Mouse (Mus musculus): Measurements from ENCODE around the gene Gm20219.

Gene Gm20219

GRCm38 (mm10) chr17:56554122-56554551 lies at the start of gene Gm20219:
Gene Gm20219, minus strand, starts transcription at chr17:56554387.
- peak; percentile 77 for DNase-seq

GRCm38 (mm10) chr17:56604070-56604380 lies 49.8 kb upstream of the Gm20219 start:
- no peak for DNase-seq

GRCm38 (mm10) chr17:56603186-56604069 lies 49.2 kb upstream of the Gm20219 start:
- DNase-seq = no peak

DNA sequence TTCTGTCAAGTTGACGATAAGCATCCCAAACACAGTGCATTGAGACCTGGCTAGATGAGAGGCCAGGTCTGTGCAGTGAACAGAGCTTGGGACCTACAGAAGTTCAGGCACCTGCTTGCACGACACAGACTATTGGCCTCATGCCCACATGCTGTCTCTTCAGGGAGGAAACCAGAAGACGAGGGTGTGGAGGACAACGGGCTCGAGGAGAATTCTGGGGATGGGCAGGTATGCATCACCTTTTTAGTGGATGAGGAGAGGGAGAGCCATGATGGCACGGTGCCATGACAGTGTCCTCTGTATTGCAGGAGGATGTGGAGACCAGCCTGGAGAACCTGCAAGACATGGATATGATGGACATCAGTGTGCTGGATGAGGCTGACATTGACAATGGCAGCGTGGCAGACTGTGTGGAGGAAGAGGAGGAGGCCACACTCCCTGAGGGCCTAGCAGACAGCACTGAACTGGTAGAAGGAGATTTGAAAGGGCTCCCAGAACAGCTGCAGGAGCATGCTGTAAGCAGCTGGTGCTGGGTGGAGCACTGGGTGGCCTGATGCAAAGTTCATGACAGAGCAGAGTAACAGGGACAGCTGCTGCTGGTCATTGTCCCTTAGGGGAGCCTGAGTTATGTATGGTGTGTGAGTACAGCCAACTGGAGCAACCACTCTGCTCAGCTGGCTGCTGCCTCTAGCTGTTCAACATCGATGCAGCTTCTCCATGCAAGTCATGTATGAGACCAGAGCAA lies 39.5 kb upstream of the Gm20219 start:
- DNase-seq = no peak

- DNase-seq = no peak
Measured at GRCm38 (mm10) chr17:56592553-56592952, 38.4 kb upstream of the Gm20219 start.

- DNase-seq = no peak
Measured at GRCm38 (mm10) chr17:56588921-56589320, 34.7 kb upstream of the Gm20219 start.

DNA sequence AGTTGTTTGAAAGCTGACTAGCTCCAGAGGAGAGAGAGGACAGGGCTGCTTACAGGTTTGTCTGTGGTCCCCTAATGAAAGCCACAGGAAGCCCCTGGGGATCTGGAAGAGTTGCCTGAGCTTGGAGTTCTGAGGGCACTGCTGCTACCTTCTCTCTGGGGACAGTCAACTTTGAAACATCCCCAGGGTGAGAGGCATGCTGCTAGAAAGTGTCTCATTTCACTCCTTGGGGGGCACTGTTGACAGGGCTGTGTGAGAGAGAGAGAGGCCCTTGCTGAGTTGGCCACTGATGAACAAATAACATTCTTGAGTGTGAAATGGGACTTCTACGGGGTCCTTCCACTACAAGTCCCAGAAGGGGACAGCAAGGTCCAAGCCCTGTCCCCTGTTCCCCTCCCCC lies 33.6 kb upstream of the Gm20219 start:
- no peak for DNase-seq

- peak; percentile 45 for DNase-seq
Measured at GRCm38 (mm10) chr17:56585171-56585821, 31.1 kb upstream of the Gm20219 start.

DNA sequence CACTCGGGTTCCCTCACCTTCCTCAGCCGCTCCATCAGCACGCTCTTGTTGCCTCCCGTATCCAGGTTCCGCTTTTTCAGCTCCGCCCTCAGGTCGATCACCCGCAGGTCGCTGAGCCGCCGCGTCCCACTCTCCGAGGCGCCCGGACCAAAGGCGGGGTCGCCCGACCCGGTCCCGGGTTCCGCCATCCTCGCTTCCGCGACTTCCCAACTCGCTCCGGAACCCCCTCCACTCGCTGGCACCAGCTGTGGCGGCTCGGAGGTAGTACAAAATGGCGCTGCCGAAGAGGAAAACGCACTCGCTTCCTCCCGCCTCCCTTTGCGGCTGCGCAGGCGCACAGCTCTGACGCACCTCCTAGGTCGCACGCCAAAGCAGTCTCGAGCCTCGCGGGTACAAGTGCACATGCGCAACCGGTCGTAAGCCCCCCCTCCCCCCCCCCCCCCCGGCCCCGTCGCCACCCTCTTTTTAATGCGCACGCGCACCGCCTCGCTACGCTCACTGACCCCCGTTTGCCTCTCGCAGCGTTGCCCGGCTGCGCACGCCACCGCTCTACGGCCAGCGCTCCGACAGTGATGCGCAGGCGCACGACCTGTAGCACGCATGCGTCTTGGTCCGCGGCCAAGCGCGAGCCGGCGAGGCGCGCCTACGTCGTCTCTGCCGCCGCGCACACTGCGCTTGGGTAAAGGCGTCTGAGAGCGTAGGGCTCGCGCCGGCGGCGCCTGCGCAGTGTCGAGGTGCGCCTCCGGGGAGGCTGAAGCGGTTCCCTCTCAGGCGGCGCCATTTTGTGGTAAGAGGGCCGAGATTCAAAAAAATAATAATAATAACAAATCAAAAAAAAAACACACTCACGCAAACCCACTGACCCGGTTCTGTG lies 30.3 kb upstream of the Gm20219 start, which contains the start of the genes Safb2 and Safb:
Safb2 (minus strand) TSS at position 329 of the 874 bp plus-strand sequence.
Safb (plus strand) TSS at position 569 of the 874 bp plus-strand sequence.
- peak; percentile 97 for DNase-seq

DNA sequence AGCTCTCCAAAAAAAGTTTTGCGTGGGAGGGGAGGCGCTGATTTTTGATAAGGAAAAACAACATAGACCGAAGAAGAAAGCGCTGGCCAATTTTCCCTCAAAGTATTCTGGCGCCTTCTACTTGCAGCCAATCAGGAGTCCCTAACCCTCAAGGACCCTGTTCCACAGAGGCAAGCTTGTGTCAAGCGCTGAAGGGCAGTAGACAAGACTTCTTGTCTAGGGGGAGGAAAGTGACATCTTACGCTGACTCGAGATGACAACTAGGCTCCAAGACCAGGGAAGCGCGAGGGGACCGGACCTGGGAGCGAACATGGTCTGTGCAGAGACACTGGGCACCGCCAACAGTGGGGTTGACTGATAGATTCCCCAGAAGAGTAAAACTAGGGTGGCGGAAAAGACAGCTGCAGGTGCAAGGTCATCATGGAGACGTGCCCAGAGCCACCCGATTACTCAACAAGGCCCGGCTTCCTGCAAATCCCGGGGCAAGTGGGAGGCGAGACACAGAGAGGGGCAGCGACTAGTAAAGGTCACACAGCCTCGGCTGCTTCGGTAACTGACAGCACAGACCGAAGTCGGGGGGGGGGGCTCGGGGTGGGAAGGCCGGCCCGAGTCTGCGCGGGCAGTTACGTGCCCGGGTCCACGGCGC lies 29.5 kb upstream of the Gm20219 start:
- peak; percentile 57 for DNase-seq

DNA sequence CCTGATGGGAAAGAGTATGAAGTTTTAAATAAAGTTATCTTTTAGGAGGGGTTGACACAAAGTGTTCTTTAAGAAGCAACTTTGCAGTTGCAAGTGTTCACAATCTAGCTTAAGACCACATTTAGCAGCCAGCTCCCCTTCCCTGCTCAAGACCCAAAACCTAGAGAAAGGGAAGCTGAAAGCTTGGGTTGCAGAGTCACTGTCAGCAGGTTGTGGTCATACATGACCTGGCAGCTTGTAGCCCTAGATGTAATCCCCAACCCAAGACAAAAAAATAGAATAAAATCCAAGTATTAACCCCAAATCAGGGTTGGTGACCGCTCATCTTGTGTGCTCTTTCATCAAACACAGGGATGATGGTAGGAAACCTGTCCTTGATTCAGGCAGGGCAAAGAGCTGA lies 28.9 kb upstream of the Gm20219 start:
- DNase-seq = no peak

GRCm38 (mm10) chr17:56572939-56573338 lies 18.8 kb upstream of the Gm20219 start:
- DNase-seq = no peak

DNA sequence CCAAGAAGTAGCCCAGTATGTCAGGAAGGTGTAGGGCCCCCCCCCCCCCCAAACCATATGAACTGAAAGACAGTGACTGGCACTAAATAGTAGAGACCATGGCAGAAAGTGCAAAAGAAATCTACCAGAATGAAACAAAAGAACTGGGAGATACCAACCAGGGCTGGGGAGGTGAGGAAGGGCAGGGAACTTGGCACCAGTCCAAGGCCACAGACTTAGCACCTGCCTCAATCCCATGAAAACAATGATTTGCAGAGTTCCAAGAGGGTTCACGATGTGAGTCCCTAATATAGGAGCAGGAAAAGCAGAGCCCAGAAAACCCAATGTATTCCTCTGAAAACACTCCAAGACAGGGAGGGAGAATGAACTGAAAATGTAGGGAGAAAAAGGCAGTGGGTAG lies 18.0 kb upstream of the Gm20219 start:
- DNase-seq = no peak

DNA sequence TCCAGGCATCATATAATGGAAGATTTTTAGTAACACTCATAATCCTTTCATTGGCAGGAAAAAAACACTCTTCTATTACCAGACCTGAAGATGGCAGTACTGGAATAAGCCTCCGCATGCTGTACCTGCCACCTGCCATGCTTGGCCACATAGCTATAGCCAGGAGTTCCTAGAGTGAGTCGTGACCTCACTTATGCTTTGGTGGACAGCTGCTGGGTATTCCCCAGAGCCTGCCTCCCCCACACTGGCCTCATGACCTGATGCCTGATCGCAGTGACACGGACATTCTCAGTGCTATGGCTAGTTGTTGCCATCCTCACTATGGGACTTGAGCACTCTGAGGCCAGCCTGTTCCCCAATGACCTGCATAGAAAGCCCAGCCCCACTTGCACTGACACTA lies 16.1 kb upstream of the Gm20219 start:
- no peak for DNase-seq

- DNase-seq = no peak
Measured at GRCm38 (mm10) chr17:56567370-56567769, 13.2 kb upstream of the Gm20219 start.

- no peak for DNase-seq
Measured at GRCm38 (mm10) chr17:56566918-56567317, 12.7 kb upstream of the Gm20219 start.

GRCm38 (mm10) chr17:56566293-56566692 lies 12.1 kb upstream of the Gm20219 start:
- no peak for DNase-seq

GRCm38 (mm10) chr17:56561866-56562265 lies 7.7 kb upstream of the Gm20219 start:
- DNase-seq = no peak

GRCm38 (mm10) chr17:56560131-56560530 lies 5.9 kb upstream of the Gm20219 start:
- peak; percentile 33 for DNase-seq

GRCm38 (mm10) chr17:56559386-56559785 lies 5.2 kb upstream of the Gm20219 start:
- DNase-seq = peak; percentile 52

- DNase-seq = peak; percentile 72
Measured at GRCm38 (mm10) chr17:56558448-56558847, 4.3 kb upstream of the Gm20219 start.
